Mouse (Mus musculus): ENCODE results near the gene Rhbdf2. TPM values are rescaled to one million over a fixed set of nuclear protein-coding genes. Genes with fewer than 3 reads are reported as not detected.
"Not testable (repeated sequence)": the region's sequence is repeated elsewhere in the genome, so short reads cannot be mapped to it uniquely, and the experiment has no call there.

Rhbdf2 gene
- polyA plus RNA-seq, 1 experiment from 2014 or later = 0.61 TPM

DNA sequence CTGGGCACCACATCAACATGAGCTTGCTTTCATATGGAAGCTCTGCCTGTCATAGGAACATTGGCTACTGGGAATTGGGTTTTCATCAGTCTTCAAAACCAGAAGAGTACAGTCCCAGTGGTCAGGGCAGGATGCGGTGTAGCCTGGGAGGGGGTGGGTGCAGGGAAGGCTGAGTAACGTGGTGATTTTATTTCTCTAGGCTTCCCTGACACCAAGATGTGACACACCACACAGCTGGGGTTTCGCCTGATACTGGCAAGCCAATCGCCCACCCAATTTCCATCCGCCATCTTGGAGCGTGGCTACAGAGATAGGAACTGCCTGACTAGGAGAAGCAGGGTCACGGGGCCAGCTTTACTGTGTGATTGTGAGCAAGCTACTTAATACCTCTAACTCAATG, 8.2 kb downstream of the Rhbdf2 start:
- no peak overlapping the region for H3K9ac ChIP-seq (ENCODE audit: low read length)
- peaks cover 8% of the 10 kb centered on the region; the same call in 1 of the 2 replicates for H3K27me3 ChIP-seq (replicated peaks; ENCODE audit: control insufficient read depth, insufficient read depth, low read length)
- ATAC-seq (no peak), DNase-seq (ENCODE audit: low spot score) (no peak)
- no peaks in the 10 kb centered on the region for H3K36me3 ChIP-seq (ENCODE audit: control insufficient read depth, insufficient read depth, low read length)
- no peaks in the 10 kb centered on the region for H3K9me3 ChIP-seq (replicated peaks; ENCODE audit: control insufficient read depth, low read length)
- H3K27ac ChIP-seq (ENCODE audit: low read depth, low read length) = no peak overlapping the region
- H3K4me3 ChIP-seq (ENCODE audit: low read depth, low read length) = no peak overlapping the region
- no peaks in the 10 kb centered on the region for H3K4me1 ChIP-seq (ENCODE audit: control insufficient read depth, insufficient read depth, low read length)
- H3K4me2 ChIP-seq (ENCODE audit: low read length) = no peak overlapping the region
- WGBS = 92% methylated on average over 7 of the region's 7 CpGs

DNA sequence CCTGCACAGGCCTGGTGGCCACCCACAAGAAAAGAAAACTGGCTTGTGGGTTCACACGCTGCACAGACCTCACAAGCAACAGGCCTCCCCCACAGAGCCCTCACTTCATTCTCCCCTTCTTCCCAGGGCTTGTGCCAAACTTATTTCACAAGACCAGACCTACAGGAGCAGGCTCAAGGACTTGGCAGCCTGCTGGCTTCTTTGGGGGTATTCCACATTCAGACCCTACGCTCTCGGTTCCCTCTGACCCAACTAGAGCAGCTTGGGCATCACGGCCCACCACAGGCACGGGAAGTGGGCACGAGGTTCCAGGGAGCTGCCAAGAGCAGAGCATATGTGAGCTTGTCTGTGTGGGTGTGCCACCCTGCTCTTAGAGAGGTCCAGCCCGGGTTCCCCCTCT, 9.2 kb downstream of the Rhbdf2 start:
- H3K27me3 ChIP-seq (replicated peaks; ENCODE audit: control insufficient read depth, insufficient read depth, low read length) = 0 out of 2 replicates have a peak, but pooled peaks cover 3% of the 10 kb centered on the region

DNA sequence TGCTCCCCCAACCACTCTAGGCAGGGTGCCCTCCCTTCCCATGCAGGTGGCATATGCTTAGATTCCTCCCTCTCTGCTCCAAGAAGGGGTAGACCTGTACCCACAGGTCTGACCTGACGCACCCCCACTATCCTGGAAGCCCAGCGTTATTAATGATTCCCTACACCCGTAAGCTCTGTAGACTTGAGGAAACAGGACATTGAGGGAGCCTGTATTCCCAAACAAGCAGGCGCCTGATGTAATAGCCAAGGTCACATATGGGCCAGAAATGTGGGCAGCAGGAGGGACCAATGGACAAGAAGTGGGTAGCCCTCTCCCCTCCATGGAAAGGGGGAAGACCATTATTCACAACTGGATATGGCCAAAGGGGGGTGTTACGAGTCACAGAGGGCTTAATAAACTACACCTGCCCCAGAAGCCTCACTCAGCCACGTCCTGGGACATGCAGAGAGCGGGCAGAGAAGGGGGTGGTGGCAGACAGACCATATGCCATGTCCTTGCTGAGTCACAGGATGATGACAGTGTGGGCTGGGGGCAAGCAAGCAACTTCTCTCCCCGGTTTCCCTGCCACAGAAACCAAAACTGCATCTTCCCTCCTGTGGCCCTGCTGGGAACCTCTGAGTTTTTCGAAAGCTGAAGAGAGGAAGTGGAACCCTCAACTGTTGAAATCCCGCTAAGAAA, 10.2 kb downstream of the Rhbdf2 start:
- WGBS = 77% methylated on average over 10 of the region's 10 CpGs
- Histone ChIP-seq H3K9me3 (replicated peaks; ENCODE audit: control insufficient read depth, low read length) (no peaks in the 10 kb centered on the region), H3K9ac (ENCODE audit: low read length) (no peak overlapping the region), H3K4me3 (ENCODE audit: low read depth, low read length) (no peak overlapping the region), H3K27me3 (replicated peaks; ENCODE audit: control insufficient read depth, insufficient read depth, low read length) (no peaks in the 10 kb centered on the region), H3K4me1 (ENCODE audit: control insufficient read depth, insufficient read depth, low read length) (no peaks in the 10 kb centered on the region), H3K27ac (ENCODE audit: low read depth, low read length) (no peak overlapping the region), H3K4me2 (ENCODE audit: low read length) (no peak overlapping the region), H3K36me3 (ENCODE audit: control insufficient read depth, insufficient read depth, low read length) (no peaks in the 10 kb centered on the region)
- no peak for ATAC-seq
- DNase-seq (ENCODE audit: low spot score) = no peak

More for the DNA sequence above, 9.2 kb downstream of the Rhbdf2 start:
- Histone ChIP-seq H3K4me1 (ENCODE audit: control insufficient read depth, insufficient read depth, low read length) (no peaks in the 10 kb centered on the region), H3K9me3 (replicated peaks; ENCODE audit: control insufficient read depth, low read length) (no peaks in the 10 kb centered on the region), H3K4me3 (ENCODE audit: low read depth, low read length) (no peak overlapping the region), H3K4me2 (ENCODE audit: low read length) (no peak overlapping the region), H3K9ac (ENCODE audit: low read length) (no peak overlapping the region), H3K36me3 (ENCODE audit: control insufficient read depth, insufficient read depth, low read length) (no peaks in the 10 kb centered on the region), H3K27ac (ENCODE audit: low read depth, low read length) (no peak overlapping the region)
- ATAC-seq = no peak
- no peak for DNase-seq (ENCODE audit: low spot score)
- WGBS = 86% methylated on average over 7 of the region's 7 CpGs

DNA sequence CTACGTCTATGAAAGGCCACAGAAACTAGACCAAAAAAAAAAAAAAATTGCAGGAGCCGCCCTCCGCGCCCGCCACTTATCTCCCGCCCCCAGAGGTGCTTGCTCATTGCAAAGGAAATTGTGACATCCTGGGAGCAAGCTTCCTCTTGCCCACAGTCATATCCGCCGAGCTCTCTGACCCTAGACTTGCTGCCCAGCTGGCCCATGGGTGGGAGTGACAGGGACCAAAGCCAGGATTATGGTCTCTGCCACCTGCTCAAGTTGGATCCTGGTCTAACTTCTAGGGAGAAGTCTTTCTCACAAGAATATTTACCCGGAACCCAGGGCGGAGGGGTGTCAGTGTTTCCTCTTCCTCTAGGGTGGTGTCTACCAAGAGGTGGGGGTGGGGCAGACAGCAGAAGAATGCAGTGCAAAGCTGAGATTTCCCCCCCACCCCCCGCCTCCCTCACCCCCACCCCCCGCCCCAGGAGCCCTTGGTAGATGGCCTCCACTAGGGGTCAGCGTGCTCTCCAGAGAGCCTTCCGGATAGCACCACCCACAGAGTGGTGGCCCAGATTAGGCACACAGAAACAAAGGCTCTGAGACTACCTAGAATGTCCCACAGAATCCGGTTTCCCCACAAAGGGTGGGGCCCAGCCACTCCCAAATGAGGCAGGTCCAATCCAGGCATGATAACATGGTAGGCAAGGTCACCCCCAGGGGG, 10.9 kb downstream of the Rhbdf2 start:
- no peak for DNase-seq (ENCODE audit: low spot score)
- WGBS = 54% methylated on average over 15 of the region's 15 CpGs
- no peaks in the 10 kb centered on the region for H3K4me1 ChIP-seq (ENCODE audit: control insufficient read depth, insufficient read depth, low read length)
- no peak overlapping the region for H3K27ac ChIP-seq (ENCODE audit: low read depth, low read length)
- H3K27me3 ChIP-seq (replicated peaks; ENCODE audit: control insufficient read depth, insufficient read depth, low read length) = no peaks in the 10 kb centered on the region
- ATAC-seq = no peak
- H3K4me2 ChIP-seq (ENCODE audit: low read length) = no peak overlapping the region
- no peak overlapping the region for H3K4me3 ChIP-seq (ENCODE audit: low read depth, low read length)
- no peaks in the 10 kb centered on the region for H3K36me3 ChIP-seq (ENCODE audit: control insufficient read depth, insufficient read depth, low read length)
- no peak overlapping the region for H3K9ac ChIP-seq (ENCODE audit: low read length)
- no peaks in the 10 kb centered on the region for H3K9me3 ChIP-seq (replicated peaks; ENCODE audit: control insufficient read depth, low read length)

DNA sequence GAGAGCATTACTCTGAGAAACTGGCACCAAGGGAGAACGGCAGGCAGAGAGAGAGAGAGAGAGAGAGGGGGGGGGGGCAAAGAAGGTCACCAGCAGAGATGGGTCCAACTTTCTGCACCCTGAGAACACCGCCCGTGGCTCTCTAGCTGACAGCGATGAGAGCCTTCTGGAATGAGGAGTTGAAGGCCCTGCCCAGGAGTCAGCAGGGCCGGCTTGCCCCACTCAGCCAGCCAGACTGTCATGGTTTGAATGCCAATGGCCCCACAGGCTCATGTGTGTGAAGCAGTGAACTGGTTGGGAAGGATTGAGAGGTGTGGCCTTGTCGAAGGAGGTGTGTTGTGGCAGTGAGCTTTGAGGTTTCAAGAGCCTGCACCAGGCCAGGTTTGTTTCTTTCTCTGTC, 13.6 kb downstream of the Rhbdf2 start:
- no peak for DNase-seq (ENCODE audit: low spot score)
- Histone ChIP-seq H3K27me3 (replicated peaks; ENCODE audit: control insufficient read depth, insufficient read depth, low read length) (no peaks in the 10 kb centered on the region), H3K4me2 (ENCODE audit: low read length) (no peak overlapping the region), H3K27ac (ENCODE audit: low read depth, low read length) (no peak overlapping the region), H3K4me1 (ENCODE audit: control insufficient read depth, insufficient read depth, low read length) (no peaks in the 10 kb centered on the region), H3K9ac (ENCODE audit: low read length) (no peak overlapping the region), H3K9me3 (replicated peaks; ENCODE audit: control insufficient read depth, low read length) (no peaks in the 10 kb centered on the region), H3K36me3 (ENCODE audit: control insufficient read depth, insufficient read depth, low read length) (no peaks in the 10 kb centered on the region), H3K4me3 (ENCODE audit: low read depth, low read length) (no peak overlapping the region)
- 93% methylated on average over 6 of the region's 6 CpGs for WGBS
- no peak for ATAC-seq

DNA sequence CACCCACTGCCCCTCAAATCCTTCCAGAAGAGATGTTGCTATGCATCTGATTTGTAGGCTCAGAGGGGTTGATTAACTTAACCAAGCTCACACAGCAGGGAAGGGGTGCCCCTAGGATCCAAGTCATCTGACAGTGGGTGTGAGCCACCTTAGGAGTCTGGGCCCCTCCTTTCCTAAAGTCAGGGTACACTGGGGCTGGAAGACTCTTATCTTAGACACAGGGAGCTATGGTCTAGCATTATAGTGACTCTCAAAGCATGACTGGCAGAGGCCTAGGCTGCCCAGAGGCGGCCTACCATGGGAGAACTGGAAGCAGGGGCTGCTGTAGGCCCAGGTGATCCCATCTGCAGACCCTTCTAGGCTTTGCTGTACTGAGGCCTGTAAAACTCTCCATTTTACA, 14.3 kb downstream of the Rhbdf2 start:
- Histone ChIP-seq H3K4me2 (ENCODE audit: low read length) (no peak overlapping the region), H3K4me1 (ENCODE audit: control insufficient read depth, insufficient read depth, low read length) (no peaks in the 10 kb centered on the region), H3K27me3 (replicated peaks; ENCODE audit: control insufficient read depth, insufficient read depth, low read length) (no peaks in the 10 kb centered on the region), H3K4me3 (ENCODE audit: low read depth, low read length) (no peak overlapping the region), H3K27ac (ENCODE audit: low read depth, low read length) (no peak overlapping the region), H3K9ac (ENCODE audit: low read length) (no peak overlapping the region), H3K36me3 (ENCODE audit: control insufficient read depth, insufficient read depth, low read length) (no peaks in the 10 kb centered on the region), H3K9me3 (replicated peaks; ENCODE audit: control insufficient read depth, low read length) (no peaks in the 10 kb centered on the region)
- WGBS = 90% methylated on average over 1 of the region's 1 CpGs
- ATAC-seq (no peak), DNase-seq (ENCODE audit: low spot score) (no peak)

DNA sequence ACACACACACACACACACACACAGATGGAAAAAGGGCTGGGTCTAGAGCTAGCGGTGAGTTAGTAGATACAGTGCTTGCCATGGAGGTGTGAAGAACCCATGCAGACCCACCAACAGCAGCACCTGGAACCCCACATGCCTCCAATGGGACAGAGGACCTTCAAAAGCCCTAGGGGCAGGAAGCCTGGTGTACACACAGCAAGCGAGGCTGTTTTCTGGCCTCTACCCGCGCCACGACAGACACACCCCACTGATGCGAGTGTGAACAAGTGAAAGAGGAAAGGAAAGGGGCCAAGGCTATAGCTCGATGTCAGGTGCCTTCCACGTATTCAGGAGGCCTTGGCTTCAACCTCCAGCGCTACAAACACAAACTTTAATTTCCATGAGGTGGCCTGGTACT, 14.9 kb downstream of the Rhbdf2 start:
- Histone ChIP-seq H3K27ac (ENCODE audit: low read depth, low read length) (no peak overlapping the region), H3K4me1 (ENCODE audit: control insufficient read depth, insufficient read depth, low read length) (no peaks in the 10 kb centered on the region), H3K4me3 (ENCODE audit: low read depth, low read length) (no peak overlapping the region), H3K9ac (ENCODE audit: low read length) (no peak overlapping the region), H3K4me2 (ENCODE audit: low read length) (no peak overlapping the region), H3K36me3 (ENCODE audit: control insufficient read depth, insufficient read depth, low read length) (no peaks in the 10 kb centered on the region), H3K27me3 (replicated peaks; ENCODE audit: control insufficient read depth, insufficient read depth, low read length) (no peaks in the 10 kb centered on the region), H3K9me3 (replicated peaks; ENCODE audit: control insufficient read depth, low read length) (no peaks in the 10 kb centered on the region)
- 92% methylated on average over 9 of the region's 9 CpGs for WGBS
- ATAC-seq (no peak), DNase-seq (ENCODE audit: low spot score) (no peak)

DNA sequence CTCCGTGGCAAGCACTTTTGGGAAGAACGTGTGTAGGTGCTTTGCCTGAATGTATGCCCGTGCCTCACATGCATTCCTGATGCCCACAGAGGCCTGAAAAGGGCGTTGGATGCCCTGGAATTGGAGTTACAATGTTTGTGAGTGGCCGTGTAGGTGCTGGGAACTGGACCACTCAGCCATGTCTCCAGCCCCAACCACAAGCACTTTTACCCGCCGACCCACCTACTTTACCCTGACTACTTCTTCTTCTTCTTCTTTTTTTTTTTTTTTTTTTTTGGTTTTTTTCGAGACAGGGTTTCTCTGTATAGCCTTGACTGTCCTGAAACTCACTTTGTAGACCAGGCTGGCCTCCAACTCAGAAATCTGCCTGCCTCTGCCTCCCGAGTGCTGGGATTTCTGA, 15.7 kb downstream of the Rhbdf2 start:
- 89% methylated on average over 9 of the region's 9 CpGs for WGBS
- DNase-seq (ENCODE audit: low spot score); H3K4me1 ChIP-seq (ENCODE audit: control insufficient read depth, insufficient read depth, low read length); ATAC-seq; H3K36me3 ChIP-seq (ENCODE audit: control insufficient read depth, insufficient read depth, low read length); H3K27me3 ChIP-seq (replicated peaks; ENCODE audit: control insufficient read depth, insufficient read depth, low read length); H3K4me2 ChIP-seq (ENCODE audit: low read length); H3K27ac ChIP-seq (ENCODE audit: low read depth, low read length); H3K9ac ChIP-seq (ENCODE audit: low read length); H3K4me3 ChIP-seq (ENCODE audit: low read depth, low read length); H3K9me3 ChIP-seq (replicated peaks; ENCODE audit: control insufficient read depth, low read length): not testable (repeated sequence)

DNA sequence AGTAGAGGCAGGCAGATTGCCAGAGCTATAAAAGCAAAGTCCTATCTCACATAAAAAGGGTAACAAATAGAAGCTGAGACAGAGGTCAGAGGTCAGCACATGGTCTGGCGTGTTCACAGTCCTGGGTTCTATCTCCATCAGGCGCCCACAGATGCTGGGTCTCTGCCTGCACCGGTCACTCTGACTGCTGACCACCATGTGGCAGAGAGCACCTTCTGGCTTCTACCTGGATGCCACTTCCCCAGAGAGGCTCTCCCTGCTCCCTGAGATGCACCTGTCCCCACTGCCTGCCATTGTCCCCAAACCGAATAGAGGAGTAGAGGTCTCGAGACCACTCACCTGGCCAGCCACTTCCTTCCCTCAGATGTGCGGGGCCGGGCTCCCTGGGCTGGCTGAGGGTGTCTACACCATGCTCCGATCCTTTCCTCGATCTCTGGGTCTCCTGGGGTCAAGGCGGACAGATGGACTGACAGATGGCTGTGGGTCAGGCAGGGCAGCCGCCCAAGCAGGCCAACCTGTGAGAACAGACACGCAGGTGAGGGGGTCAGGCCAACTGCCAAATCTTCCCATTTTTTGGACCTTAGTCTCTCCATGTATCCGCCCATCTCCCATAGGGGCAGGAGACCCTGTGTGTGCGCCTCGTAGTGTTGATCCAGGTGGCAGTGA, 16.7 kb downstream of the Rhbdf2 start:
- H3K27ac ChIP-seq (ENCODE audit: low read depth, low read length) = no peak overlapping the region
- no peaks in the 10 kb centered on the region for H3K4me1 ChIP-seq (ENCODE audit: control insufficient read depth, insufficient read depth, low read length)
- DNase-seq (ENCODE audit: low spot score) = no peak
- no peak for ATAC-seq
- H3K4me2 ChIP-seq (ENCODE audit: low read length) = no peak overlapping the region
- no peak overlapping the region for H3K9ac ChIP-seq (ENCODE audit: low read length)
- H3K36me3 ChIP-seq (ENCODE audit: control insufficient read depth, insufficient read depth, low read length) = no peaks in the 10 kb centered on the region
- WGBS = 89% methylated on average over 15 of the region's 15 CpGs
- no peaks in the 10 kb centered on the region for H3K27me3 ChIP-seq (replicated peaks; ENCODE audit: control insufficient read depth, insufficient read depth, low read length)
- H3K9me3 ChIP-seq (replicated peaks; ENCODE audit: control insufficient read depth, low read length) = no peaks in the 10 kb centered on the region
- H3K4me3 ChIP-seq (ENCODE audit: low read depth, low read length) = no peak overlapping the region
